ENCODE assay signal across 1 mouse cellular context in the genomic region with DNA sequence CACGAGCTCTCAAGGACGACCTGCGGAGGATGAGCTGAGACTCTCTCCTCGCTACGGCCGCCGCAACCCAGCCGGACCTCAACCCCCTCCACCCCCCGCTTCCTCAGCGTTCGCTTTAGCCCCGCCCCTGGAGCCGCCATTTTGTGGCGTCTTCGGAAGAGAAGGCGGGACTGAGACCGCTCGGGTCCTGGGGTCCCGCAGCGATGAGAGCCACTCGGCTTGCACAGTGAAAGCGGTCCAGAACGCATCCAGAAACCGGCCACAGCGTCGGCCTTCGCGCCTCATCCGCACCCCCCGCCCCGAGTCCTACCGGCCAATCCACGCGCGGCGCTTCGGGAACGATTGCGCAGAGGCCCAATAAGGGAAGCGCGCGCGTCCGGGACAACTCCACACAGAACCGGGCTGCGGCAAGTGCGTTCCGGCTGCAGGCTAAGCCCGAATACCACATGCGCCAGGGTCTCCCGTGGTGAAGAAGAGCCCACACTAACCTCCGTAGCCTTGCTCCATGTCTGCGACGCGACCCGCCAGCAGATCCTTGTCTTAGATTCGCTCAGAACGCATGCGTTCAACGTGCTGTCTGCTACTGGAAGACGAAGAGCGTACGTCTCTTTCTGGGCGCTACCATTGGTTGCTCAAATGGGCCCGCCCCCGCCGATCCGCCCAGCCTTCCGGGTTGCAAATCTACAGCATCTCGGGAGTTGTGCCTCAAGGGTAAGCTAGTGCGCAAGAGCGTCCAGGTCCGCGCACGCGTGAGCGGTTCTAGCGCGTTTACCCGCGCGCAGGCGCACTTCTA.
TF ChIP-seq lines count a peak whose summit lies in the region.

A gene (minus strand): TSS at position 642 of the 793 bp plus-strand sequence.

TF ChIP-seq in MEL, 35 proteins besides CTCF, POLR2A, EP300 and RAD21 (continued from another document):
- TF ChIP-seq BHLHE40 (IDR thresholded peaks at IDR 0.05; ENCODE audit: borderline replicate concordance, low read depth, low read length) (no peak), HCFC1 (IDR thresholded peaks at IDR 0.05; ENCODE audit: low read depth, low read length) (peak; percentile 84), ETS1 (IDR thresholded peaks at IDR 0.05; ENCODE audit: low read depth, low read length) (no peak), USF1 (IDR thresholded peaks at IDR 0.05; ENCODE audit: low read depth, low read length) (no peak), TAL1 (IDR thresholded peaks at IDR 0.05; ENCODE audit: low read length) (no peak), MYC (IDR thresholded peaks at IDR 0.05; ENCODE audit: low read depth, low read length) (peak; percentile 96), MEF2A (IDR thresholded peaks at IDR 0.05; ENCODE audit: extremely low read depth, insufficient replicate concordance, low read depth, low read length, poor library complexity, severe bottlenecking) (no peak), SIN3A (IDR thresholded peaks at IDR 0.05; ENCODE audit: low read length) (peak; percentile 79), MAX (IDR thresholded peaks at IDR 0.05; ENCODE audit: low read length) (peak; percentile 89), TBP (IDR thresholded peaks at IDR 0.05; ENCODE audit: low read depth, low read length) (peak; percentile 81), ELF1 (IDR thresholded peaks at IDR 0.05; ENCODE audit: low read depth, low read length) (peak; percentile 98), CHD2 (IDR thresholded peaks at IDR 0.05; ENCODE audit: low read length) (no peak), ZNF384 (IDR thresholded peaks at IDR 0.05; ENCODE audit: low read depth, low read length) (no peak), MAFK (IDR thresholded peaks at IDR 0.05; ENCODE audit: borderline replicate concordance, low read depth, low read length) (no peak), RCOR1 (IDR thresholded peaks at IDR 0.05; ENCODE audit: low read depth, low read length) (no peak)
